ENCODE assay signal across 8 mouse cellular contexts in genomic region chr17:83637393-83637792, GRCm38 (mm10). TPM values are rescaled to one million over a fixed set of nuclear protein-coding genes. Genes with fewer than 3 reads are reported as not detected.
A peak's percentile ranks its signal among the peaks of the same experiment; 100 is the strongest.
DNase-seq lines count a peak whose midpoint lies in the region.

No protein-coding gene starts in this region.

- DNase-seq in heart, adult 8-10 months (ENCODE audit: low spot score): peak; percentile 9
- DNase-seq in heart, adult 11 months: no peak
- peak; percentile 25 for DNase-seq in urinary bladder, postnatal 25 days (ENCODE audit: low spot score)
- no peak for DNase-seq in urinary bladder, postnatal 10 days (ENCODE audit: low spot score)
- peak; percentile 49 for DNase-seq in kidney, postnatal 10 days
- peak; percentile 32 to 64 for DNase-seq in spleen, postnatal 14 days (ENCODE audit: low spot score in 2 of 2)
- no peak for DNase-seq in layer of hippocampus, adult 9-11 months
- DNase-seq in left cerebral cortex, adult 18-20 months (ENCODE audit: low spot score in 2 of 2): no peak

RNA-seq across cellular contexts. Expression of gene Kcng3, which starts 5.7 kb away (rescaled TPM):
- under 1 TPM in 1 of 4 experiments, not detected in 3; 0.12 TPM for total RNA-seq in heart, adult 8-10 months (2022)
- 10 to 100 TPM; 10.6 to 11.7 TPM for total RNA-seq in left cerebral cortex, adult 18-20 months (2021)

Comparison
In these comparisons a context has a peak if more than half of its experiments do, and no peak if none do; other contexts are left out.
1. DNase-seq: peak in heart, adult 8-10 months (single experiment), urinary bladder, postnatal 25 days (single experiment), kidney, postnatal 10 days (single experiment) and spleen, postnatal 14 days (2 of 2); none in heart, adult 11 months (single experiment), urinary bladder, postnatal 10 days (single experiment), layer of hippocampus, adult 9-11 months (single experiment) and left cerebral cortex, adult 18-20 months (0 of 2).
2. RNA of gene Kcng3, which starts 5.7 kb away (total RNA-seq): 10.6 to 11.7 TPM in left cerebral cortex, adult 18-20 months; 0.12 TPM in heart, adult 8-10 months; every median in the first group is over 10 times any median in the second.